Mouse (Mus musculus) midbrain, embryonic 15.5 days (tissue): ENCODE measurements at regions not wholly inside any gene's neighbourhood (a gene's known extent, or its start where the extent isn't known, plus 50 kb on each side); places are given as distances from the start of the nearest gene placed in this dataset.

ENCODE experiments used
- ATAC-seq: fragments of 200-750 bp; cut with Nextera tagmentation; replicated peaks from 2 replicates; pipeline ENCODE4 v1.8.0; 2017; ENCODE audit warnings: moderate TSS enrichment
- H3K27ac ChIP-seq: fragments of 300-500 bp; sonication (generic); 2 replicates; pipeline ENCODE4 v1.5.1; 2015; ENCODE audit warnings: mild to moderate bottlenecking, inconsistent platforms
- H3K27me3 ChIP-seq: fragments of 300-500 bp; sonication (generic); replicated peaks from 2 replicates; pipeline ENCODE4 v1.6.1; 2015; ENCODE audit warnings: inconsistent platforms
- H3K36me3 ChIP-seq: fragments of 300-500 bp; sonication (generic); replicated peaks from 2 replicates; pipeline ENCODE4 v1.6.1; 2015; ENCODE audit warnings: inconsistent platforms
- H3K4me1 ChIP-seq: fragments of 300-500 bp; sonication (generic); 2 replicates; pipeline ENCODE4 v1.6.1; 2015; ENCODE audit warnings: inconsistent platforms
- H3K4me2 ChIP-seq: fragments of 300-500 bp; sonication (generic); 2 replicates; pipeline ENCODE4 v1.6.1; 2015; ENCODE audit warnings: inconsistent platforms, mild to moderate bottlenecking, moderate library complexity
- H3K4me3 ChIP-seq: fragments of 300-500 bp; sonication (generic); 2 replicates; pipeline ENCODE4 v1.5.1; 2015; ENCODE audit warnings: mild to moderate bottlenecking, inconsistent platforms
- H3K9ac ChIP-seq: fragments of 300-500 bp; sonication (generic); 2 replicates; pipeline ENCODE4 v1.6.1; 2015; ENCODE audit warnings: mild to moderate bottlenecking, inconsistent platforms
- H3K9me3 ChIP-seq: fragments of 300-500 bp; sonication (generic); 2 replicates; pipeline ENCODE4 v1.6.1; 2016; ENCODE audit warnings: inconsistent platforms
- WGBS: fragments of 180-500 bp; shearing (Covaris S2); methylation state at CpG from one replicate; pipeline ENCODE4 v1.1.7; 2015; ENCODE audit warnings: mixed read lengths; 5-methylcytosine and 5-hydroxymethylcytosine counted together

DNA sequence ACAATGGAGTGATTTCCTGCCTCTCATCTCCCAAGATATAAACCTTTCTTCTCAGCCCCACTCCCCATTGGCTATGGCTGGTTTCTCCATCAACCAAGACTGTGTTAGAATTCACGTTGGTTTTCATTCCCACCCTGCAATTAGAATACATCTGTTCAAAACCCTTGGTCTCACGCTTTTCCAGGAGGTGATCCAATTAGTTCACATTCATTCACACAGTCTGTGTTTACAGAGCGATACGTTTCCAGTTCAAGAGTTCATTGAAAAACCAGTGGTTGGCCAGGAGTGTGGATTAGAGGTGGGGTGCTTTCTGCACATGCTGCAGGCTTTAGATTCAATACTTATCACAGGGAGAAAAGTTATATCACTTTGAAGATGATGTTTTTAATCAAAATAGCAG, 412.5 kb downstream of the D3Ertd751e start:
- 28% methylated on average over 4 of the region's 4 CpGs for whole genome bisulfite sequencing
- no peaks in the 10 kb centered on the region for H3K4me1 ChIP-seq
- H3K4me2 ChIP-seq, result no peak overlapping the region
- no peaks in the 10 kb centered on the region for H3K27me3 ChIP-seq
- H3K27ac ChIP-seq, result no peak overlapping the region
- no peaks in the 10 kb centered on the region for H3K9me3 ChIP-seq
- H3K9ac ChIP-seq, result no peak overlapping the region
- ATAC-seq, result no peak
- H3K36me3 ChIP-seq, result no peaks in the 10 kb centered on the region
- H3K4me3 ChIP-seq, result no peak overlapping the region

DNA sequence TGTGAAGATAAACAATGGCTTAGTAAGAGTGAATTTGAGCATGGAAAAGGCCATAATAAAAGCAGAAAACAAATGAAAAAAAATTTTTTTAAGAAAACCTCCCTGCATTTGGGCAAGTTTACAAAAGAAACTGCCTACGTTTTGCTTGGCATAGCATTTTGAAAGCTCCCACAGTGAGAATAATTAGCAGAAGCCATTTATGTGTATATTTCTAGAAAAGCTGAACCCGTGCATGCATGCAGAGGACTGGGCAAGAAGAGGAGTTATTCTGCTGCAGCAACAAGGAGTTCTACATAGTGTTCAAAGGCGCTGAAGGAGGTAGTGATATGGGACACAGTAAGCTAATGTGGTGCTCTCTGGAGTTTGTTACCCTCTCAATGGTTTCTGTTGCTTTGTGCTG, 421.3 kb downstream of the D3Ertd751e start:
- H3K36me3 ChIP-seq, result no peaks in the 10 kb centered on the region
- no peak overlapping the region for H3K9ac ChIP-seq
- ATAC-seq, result no peak
- no peaks in the 10 kb centered on the region for H3K27me3 ChIP-seq
- H3K4me3 ChIP-seq, result no peak overlapping the region
- H3K27ac ChIP-seq, result no peak overlapping the region
- no peaks in the 10 kb centered on the region for H3K4me1 ChIP-seq
- WGBS, result 61% methylated on average over 3 of the region's 3 CpGs
- no peaks in the 10 kb centered on the region for H3K9me3 ChIP-seq
- no peak overlapping the region for H3K4me2 ChIP-seq

DNA sequence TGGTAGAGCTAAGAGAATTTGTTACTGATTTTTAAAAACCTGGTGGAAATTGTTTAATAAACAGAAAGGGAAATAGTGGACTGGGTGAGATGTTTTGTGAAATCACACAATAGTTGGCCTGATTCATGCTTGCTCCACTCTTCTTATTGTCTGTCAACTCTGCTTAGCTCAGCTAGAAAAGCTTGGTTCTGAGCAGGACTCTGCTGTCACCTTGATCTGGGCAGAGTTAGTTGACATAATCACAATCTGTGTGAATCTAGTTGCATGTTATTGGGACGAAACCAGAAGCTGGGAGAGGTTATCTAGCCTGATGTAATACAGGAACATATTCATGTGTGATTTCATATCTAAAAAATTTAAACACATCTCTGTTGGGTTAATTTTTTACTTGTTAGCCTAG, 456.8 kb downstream of the D3Ertd751e start:
- no peaks in the 10 kb centered on the region for H3K9me3 ChIP-seq
- H3K4me3 ChIP-seq, result no peak overlapping the region
- H3K9ac ChIP-seq, result no peak overlapping the region
- no peaks in the 10 kb centered on the region for H3K4me1 ChIP-seq
- H3K27ac ChIP-seq, result no peak overlapping the region
- no peaks in the 10 kb centered on the region for H3K27me3 ChIP-seq
- H3K36me3 ChIP-seq, result no peaks in the 10 kb centered on the region
- WGBS, result 77% methylated on average over 1 of the region's 1 CpGs
- ATAC-seq, result no peak
- no peak overlapping the region for H3K4me2 ChIP-seq

DNA sequence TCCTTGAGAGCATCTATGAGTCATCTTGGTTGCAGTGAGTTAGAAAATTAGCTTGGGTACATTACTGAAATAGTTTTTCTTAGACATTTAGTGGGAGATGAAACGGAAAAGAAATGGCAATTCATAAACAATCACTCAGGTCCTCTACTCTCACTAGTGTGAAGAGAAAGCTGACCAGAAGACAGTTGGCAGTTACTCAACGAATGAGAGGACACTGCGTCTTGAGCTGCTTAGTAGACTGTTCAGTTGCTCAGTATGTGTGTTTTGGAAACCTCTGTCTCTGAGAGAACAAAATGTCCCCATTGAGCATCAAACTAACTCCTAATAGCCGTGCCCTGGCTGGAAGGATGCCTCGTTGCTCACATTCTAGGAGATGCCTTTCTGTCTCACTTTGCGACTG, 459.0 kb downstream of the D3Ertd751e start:
- no peaks in the 10 kb centered on the region for H3K27me3 ChIP-seq
- no peak overlapping the region for H3K27ac ChIP-seq
- no peak for ATAC-seq
- no peak overlapping the region for H3K9ac ChIP-seq
- no peaks in the 10 kb centered on the region for H3K36me3 ChIP-seq
- WGBS, result 92% methylated on average over 6 of the region's 6 CpGs
- H3K4me2 ChIP-seq, result no peak overlapping the region
- no peak overlapping the region for H3K4me3 ChIP-seq
- no peaks in the 10 kb centered on the region for H3K4me1 ChIP-seq
- no peaks in the 10 kb centered on the region for H3K9me3 ChIP-seq

DNA sequence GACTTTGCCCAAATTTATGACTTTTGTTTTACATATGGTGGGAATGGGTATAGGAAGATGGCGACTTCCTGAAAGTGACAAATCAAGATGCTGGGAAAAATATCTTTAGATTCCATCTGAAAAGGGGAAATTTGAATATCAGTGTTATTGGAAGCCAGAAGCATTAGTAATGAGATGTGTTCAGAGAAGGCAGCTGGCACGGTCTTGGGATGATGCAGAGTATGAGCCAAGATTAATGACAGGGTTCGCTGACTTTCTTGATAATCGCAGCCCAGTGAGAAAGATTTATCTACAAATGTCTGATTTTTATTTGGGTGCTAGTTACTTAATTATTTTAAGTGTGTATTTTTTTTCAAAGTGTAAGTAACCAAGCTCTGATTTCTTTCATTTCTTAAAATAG, 463.2 kb downstream of the D3Ertd751e start:
- ATAC-seq, result no peak
- Histone ChIP-seq H3K27me3 (no peaks in the 10 kb centered on the region), H3K4me3 (no peak overlapping the region), H3K36me3 (no peaks in the 10 kb centered on the region), H3K4me2 (no peak overlapping the region), H3K9me3 (no peaks in the 10 kb centered on the region), H3K9ac (no peak overlapping the region), H3K27ac (no peak overlapping the region), H3K4me1 (no peaks in the 10 kb centered on the region)
- 86% methylated on average over 4 of the region's 4 CpGs for WGBS

DNA sequence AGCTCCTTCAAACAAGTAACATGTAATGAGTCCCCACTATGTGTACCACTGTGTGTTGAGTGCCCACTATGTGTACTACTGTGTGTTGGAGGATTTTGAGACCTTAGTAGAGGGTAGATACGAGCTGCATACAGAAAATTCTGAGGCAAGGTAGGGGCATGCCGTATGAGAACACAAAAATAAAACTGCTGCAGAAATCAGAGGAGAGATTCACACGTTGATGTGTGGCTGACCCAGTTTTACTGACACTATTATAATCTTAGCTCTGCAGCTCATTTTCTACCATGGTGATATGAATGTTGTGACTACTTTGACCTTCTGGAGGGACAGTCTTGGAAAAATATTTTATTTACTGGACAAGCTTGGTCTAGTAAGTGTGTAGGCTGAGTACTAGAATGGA, 469.0 kb downstream of the D3Ertd751e start:
- H3K4me1 ChIP-seq, result peaks cover 3% of the 10 kb centered on the region; the same call in 1 of the 2 replicates

DNA sequence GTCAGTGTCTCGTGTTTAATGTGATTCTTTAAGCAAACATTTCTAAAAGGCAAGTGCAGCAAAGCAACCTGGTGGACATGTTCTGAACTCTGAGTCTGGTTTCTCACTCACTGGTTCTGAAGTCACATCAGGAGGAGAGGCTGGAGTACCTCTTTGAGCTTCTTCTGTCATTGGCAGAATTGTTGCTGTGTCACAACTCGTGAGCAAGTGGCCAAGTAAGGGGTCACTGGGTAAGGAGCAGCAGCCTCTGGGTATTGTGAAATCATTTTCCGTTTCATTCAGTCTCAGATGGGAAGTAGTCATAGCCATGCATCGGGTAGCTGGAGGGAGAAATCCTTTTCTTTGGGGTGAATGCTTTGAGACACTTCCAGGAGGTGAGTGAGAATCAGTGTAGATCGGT, 470.0 kb downstream of the D3Ertd751e start:
- Histone ChIP-seq H3K4me2 (no peak overlapping the region), H3K9me3 (no peaks in the 10 kb centered on the region), H3K27me3 (no peaks in the 10 kb centered on the region), H3K27ac (no peak overlapping the region), H3K36me3 (no peaks in the 10 kb centered on the region), H3K9ac (no peak overlapping the region), H3K4me3 (no peak overlapping the region), H3K4me1 (peaks cover 3% of the 10 kb centered on the region; the same call in 1 of the 2 replicates)
- WGBS, result 87% methylated on average over 5 of the region's 5 CpGs
- no peak for ATAC-seq

More for the DNA sequence above, 469.0 kb downstream of the D3Ertd751e start:
- Histone ChIP-seq H3K27ac (no peak overlapping the region), H3K9ac (no peak overlapping the region), H3K36me3 (no peaks in the 10 kb centered on the region), H3K4me2 (no peak overlapping the region), H3K27me3 (no peaks in the 10 kb centered on the region), H3K4me3 (no peak overlapping the region), H3K9me3 (no peaks in the 10 kb centered on the region)
- no peak for ATAC-seq
- WGBS, result 82% methylated on average over 3 of the region's 3 CpGs

DNA sequence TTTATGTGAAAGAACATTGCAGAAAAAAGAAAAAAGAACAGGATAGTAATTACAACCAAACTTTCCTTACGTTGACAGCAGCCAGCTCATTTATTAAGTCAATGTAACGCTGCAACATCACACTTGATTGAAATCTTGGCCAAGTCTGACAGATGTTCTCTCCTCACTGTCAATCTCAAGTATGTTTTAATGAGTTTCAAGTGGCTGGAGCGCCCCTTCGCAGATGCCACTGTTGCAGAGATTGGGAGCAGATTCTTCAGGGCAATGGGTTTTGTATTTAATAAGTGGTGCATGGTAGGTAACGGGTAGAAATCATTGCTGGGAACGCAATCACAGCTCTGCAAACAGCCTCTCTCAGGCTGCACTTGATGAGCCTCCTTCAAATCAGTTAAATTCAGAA, 470.8 kb downstream of the D3Ertd751e start:
- H3K4me1 ChIP-seq, result peaks cover 3% of the 10 kb centered on the region; the same call in 1 of the 2 replicates
- H3K27me3 ChIP-seq, result no peaks in the 10 kb centered on the region
- H3K9ac ChIP-seq, result no peak overlapping the region
- H3K27ac ChIP-seq, result no peak overlapping the region
- H3K4me2 ChIP-seq, result no peak overlapping the region
- H3K9me3 ChIP-seq, result no peaks in the 10 kb centered on the region
- no peaks in the 10 kb centered on the region for H3K36me3 ChIP-seq
- H3K4me3 ChIP-seq, result no peak overlapping the region
- WGBS, result 64% methylated on average over 6 of the region's 6 CpGs
- ATAC-seq, result no peak

DNA sequence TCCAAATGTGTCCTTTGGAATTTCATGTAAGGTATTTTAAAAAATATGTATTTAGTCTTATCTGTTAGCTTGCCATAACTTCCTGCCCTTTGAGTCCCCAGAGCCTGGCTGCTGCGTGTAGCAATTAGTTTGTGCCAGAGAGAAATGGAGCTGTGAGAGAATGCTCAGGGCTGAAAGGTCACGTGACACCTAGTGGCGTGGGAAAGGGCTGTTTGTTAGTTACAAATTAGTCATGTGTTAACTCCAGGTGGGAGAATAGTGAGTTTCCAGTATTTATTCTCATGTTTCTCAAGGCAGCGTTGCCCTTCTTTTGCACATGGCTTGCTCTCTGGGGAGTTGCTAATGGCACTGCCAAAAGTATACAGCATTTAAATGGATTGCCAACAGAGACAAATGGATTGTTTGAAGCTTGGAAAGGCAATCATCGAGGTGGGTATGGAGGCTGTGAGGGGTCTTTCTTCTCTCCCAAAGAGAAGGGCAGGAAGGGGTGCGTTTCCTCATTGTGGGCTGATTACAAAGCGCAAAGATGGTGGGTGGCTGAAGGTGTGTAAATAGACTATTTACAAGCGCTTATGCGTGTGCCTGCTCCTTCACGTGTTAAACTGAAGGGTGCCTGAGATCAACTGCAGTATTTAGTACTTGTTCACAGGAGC, 472.3 kb downstream of the D3Ertd751e start:
- no peaks in the 10 kb centered on the region for H3K9me3 ChIP-seq
- ATAC-seq, result no peak
- no peak overlapping the region for H3K4me3 ChIP-seq
- H3K27me3 ChIP-seq, result no peaks in the 10 kb centered on the region
- H3K9ac ChIP-seq, result no peak overlapping the region
- H3K27ac ChIP-seq, result no peak overlapping the region
- 56% methylated on average over 10 of the region's 10 CpGs for WGBS
- H3K4me2 ChIP-seq, result no peak overlapping the region
- peaks cover 3% of the 10 kb centered on the region; the same call in 1 of the 2 replicates for H3K4me1 ChIP-seq
- H3K36me3 ChIP-seq, result no peaks in the 10 kb centered on the region

DNA sequence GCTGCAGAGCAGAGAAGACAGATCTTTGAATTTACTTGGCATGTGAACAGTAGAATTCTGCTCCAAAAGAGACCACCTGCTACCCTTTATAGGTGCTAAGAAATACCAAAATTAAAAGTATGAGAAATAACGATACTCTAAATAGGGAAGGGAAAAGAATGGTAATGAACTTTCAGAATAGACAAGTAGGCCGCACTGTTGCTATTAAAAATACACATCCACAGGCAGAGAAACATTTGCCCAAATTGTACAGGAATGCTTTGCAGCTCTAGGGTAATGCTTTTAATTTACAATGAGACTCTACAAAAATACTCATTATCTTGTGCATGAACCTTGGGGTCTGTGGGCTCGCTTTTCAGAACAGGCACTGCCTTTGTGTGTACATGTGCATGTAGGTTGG, 476.3 kb downstream of the D3Ertd751e start:
- no peak for ATAC-seq
- 90% methylated on average over 3 of the region's 3 CpGs for WGBS
- Histone ChIP-seq H3K9ac (no peak overlapping the region), H3K4me2 (no peak overlapping the region), H3K9me3 (no peaks in the 10 kb centered on the region), H3K36me3 (no peaks in the 10 kb centered on the region), H3K4me3 (no peak overlapping the region), H3K4me1 (peaks cover 3% of the 10 kb centered on the region; the same call in 1 of the 2 replicates), H3K27me3 (no peaks in the 10 kb centered on the region), H3K27ac (no peak overlapping the region)

DNA sequence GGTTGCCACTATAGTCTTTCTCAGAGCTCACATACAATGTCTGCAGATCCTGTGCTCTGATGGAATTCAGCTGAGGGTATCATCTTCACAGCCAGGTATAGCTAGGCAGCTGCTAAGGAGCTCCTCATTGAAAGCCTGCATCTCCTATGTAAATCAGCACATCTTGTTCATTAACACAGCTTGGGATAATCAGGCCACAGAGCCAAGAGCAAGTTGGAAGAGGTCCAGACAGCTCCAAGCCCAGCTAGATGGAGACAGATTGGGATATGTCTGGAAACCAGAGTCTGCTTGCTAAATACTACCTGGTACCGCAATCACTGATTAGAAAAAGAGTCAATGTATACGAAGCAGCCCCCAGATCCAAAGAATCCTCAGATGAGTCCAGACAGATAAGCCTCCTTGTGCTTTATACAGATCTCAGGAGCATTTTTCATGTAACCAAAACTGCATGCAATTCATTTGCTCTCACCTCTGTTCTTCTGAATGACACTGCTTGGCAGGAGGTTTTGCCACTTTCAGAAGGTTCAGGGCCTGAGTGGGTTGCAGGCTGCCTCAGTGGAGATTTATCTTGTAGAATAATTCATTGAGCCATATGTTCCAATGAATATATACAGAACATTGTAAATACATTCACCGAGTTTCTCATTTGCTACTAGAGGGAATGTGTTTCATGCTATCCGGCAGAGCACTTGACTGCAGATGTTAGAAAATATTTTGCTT, 485.4 kb downstream of the D3Ertd751e start:
- H3K4me2 ChIP-seq, result no peak overlapping the region
- H3K9me3 ChIP-seq, result no peaks in the 10 kb centered on the region
- no peak overlapping the region for H3K9ac ChIP-seq
- H3K27me3 ChIP-seq, result no peaks in the 10 kb centered on the region
- no peak overlapping the region for H3K4me3 ChIP-seq
- no peaks in the 10 kb centered on the region for H3K36me3 ChIP-seq
- H3K27ac ChIP-seq, result no peak overlapping the region
- no peaks in the 10 kb centered on the region for H3K4me1 ChIP-seq
- no peak for ATAC-seq
- WGBS, result 75% methylated on average over 4 of the region's 4 CpGs

DNA sequence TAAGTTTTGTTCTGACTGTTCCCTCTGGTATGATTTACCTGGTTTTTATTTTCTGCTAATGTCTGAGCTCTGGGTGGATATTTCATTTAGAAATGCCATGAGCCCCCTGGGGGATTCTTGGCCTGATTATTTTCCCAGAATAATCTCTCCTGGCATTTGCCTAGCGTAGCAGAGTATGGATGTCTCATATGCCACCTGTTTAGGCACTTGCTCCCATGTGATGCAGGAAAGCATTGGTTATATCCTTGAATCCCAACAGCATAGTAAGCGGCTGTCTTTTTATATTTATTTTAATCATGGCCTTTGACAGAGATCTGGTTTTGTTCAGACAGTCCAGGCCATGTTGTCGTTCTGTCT, 486.0 kb downstream of the D3Ertd751e start:
- Histone ChIP-seq H3K4me3 (no peak overlapping the region), H3K9me3 (no peaks in the 10 kb centered on the region), H3K4me1 (no peaks in the 10 kb centered on the region), H3K27me3 (no peaks in the 10 kb centered on the region), H3K36me3 (no peaks in the 10 kb centered on the region), H3K9ac (no peak overlapping the region), H3K4me2 (no peak overlapping the region), H3K27ac (no peak overlapping the region)
- ATAC-seq, result no peak
- WGBS, result 76% methylated on average over 3 of the region's 3 CpGs

DNA sequence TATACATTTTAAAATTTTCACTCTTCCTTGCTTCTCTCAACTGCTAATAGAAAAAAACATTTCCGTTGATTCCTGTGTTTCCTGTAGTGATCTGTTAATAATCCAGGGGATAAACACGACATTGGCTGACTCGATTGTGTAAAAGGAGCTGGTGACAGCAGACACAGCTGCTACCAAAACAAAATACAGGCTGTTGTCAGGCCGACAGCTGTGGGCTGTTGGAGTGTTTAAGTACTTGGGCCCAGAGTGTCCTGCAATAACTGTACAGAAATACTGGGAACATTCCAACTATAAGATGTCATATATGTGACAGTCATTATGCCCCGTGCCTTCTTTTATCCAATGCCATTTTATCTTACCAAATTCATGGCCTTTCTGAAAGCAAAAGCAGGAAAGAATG, 489.9 kb downstream of the D3Ertd751e start:
- no peak overlapping the region for H3K27ac ChIP-seq
- no peak overlapping the region for H3K4me2 ChIP-seq
- H3K4me3 ChIP-seq, result no peak overlapping the region
- no peaks in the 10 kb centered on the region for H3K4me1 ChIP-seq
- no peaks in the 10 kb centered on the region for H3K9me3 ChIP-seq
- no peak overlapping the region for H3K9ac ChIP-seq
- no peak for ATAC-seq
- H3K27me3 ChIP-seq, result no peaks in the 10 kb centered on the region
- 87% methylated on average over 5 of the region's 5 CpGs for WGBS
- no peaks in the 10 kb centered on the region for H3K36me3 ChIP-seq
